Mouse (Mus musculus) right cerebral cortex, postnatal 36 days (tissue): Measurements from ENCODE around the gene Kcnj10.
A peak's percentile ranks its signal among the peaks of the same experiment; 100 is the strongest.

Experiments
- DNase-seq, 2 experiments: peaks; one replicate each; pipeline ENCODE4 v3.0.0; 2022; ENCODE audit warnings: low spot score in 2 of 2, mixed read lengths in 1 of 2

Gene Kcnj10

DNA sequence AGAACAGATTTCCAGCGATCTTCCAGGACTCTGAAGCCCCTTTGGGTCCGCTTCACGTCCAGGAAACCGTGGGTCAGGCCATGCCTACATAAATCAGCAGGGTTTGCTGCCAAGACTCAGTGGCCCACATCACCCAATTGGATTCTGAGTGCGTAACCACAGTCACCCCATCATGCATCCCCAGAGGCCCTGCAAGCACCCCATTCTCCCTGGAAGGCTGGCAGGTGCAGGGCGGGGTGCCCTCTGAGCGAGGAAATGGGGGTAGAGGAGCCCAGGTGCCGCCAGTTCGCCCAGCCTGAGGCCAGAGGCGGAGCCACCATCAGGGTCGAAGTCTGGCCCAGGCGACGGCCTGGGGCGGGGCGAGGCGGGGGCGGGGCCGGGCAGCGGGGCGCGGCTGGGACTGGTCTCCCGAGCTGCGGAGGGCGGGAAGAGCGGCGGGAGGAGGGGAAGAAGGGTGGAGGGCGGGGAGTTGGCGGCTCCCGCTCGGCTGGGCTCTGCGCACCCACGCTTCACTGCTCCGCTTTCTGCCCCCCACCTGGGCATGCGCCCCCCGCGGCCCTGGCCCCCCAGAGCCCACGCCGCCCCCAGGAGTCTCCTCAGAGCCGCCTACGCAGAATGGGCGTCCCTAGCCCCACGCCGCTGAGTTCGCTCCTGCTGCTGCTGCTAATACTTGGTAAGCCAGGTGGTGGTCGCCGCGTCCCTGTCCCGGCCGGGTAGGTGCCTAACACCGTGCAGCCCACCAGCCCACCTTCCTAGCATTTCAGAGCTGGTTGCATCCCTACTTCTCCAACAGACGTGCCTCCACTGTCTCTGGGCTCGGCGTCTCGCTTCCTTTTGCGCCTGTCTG, 28.9 kb upstream of the Kcnj10 start:
- peak; percentile 71 to 74 for DNase-seq

DNA sequence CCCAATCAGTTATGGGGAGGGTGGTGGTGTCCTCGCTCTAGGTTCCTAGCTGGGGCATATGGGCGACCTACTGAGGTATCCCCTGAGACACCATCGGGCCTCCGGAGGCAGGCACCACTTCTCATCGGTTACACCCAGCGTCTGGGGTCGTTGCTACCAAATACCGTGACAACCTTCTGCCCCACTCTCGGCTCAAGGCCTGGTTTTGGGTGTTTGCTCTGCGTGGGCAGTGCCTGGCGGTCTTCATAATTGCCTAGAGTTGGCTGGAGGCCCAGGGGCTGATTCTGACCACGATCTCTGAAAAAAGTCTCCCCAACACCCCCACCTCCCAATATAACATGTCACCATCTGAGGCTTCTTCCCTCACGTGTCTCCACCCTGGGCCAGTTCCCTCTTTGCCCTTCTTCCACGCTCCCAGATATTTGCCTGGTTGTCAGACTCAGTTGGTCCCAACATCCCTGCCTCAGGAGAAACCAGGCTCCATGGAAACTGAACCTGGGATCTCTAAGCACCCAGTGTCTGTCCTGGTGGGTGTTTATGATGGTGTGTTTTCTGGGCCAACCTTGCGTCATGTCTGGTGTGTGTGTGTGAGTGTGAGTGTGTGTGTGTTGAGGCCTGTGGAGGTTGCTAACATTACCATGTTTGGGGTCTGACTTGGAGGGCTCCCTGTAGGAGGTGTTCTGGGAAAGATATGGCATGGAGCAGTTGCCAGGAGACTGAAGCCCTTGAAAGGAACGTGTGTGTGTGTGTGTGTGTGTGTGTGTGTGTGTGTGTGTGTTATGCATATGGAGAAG, 28.0 kb upstream of the Kcnj10 start:
- DNase-seq = peak; percentile 69 to 73

DNA sequence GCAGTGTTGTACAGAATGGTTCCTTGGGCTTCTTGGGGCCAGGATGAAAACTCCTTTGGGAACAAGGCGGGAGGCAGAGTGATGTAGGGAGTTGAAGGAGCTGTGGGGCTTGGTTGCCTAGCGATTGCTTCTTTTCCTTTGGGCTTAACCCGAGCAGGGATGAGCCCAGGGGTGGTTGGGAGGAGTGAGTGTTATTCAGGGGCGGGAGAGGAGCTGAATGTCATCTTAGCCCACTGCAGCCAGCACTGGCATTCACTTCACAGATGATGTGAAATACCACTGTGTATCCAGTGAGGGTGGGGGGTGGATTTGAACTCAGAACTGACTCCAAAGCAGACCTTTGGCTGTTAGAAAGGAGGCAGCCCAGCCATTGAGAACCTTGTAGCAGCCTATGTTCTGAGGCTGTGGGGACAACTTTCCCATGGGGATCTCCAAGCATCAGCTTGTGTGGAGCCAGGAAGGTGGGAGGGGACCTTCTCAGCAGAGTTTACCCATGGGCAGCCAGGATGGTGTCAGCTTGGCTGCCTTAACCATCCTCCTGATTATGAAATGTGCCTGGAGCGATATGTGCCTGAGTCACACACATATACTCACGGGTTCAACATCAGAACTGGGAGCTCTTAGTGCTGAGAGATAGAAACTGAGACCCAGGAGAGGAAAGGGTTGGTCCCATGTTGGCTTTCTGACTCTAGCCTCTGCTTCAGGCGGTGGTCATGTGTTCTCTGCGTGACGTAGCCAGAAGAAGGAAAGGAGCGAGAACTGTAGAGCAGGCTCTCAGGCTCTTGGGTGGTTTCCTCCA, 27.2 kb upstream of the Kcnj10 start:
- DNase-seq = peak in 1 of 2 experiments; percentile 32

DNA sequence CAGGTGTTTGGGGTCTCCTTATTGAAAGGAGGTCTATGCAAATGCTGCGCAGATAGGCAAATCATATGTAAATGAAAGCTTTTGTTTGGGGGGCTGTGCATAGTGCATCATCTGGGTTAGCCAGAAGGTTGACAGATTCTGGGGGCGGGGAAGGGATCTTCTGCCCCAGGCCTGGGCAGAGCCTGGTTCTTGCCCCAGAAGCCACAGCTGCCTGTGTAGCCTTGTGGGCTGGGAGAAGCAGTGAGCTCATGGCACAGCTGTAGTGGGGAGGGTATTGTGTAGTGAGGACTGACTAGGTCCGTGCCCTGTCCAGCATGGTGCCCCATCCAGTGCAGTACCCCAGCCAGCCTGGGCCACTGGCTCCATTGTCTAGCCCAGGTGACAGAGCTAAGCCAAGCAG, 26.1 kb upstream of the Kcnj10 start:
- peak in 1 of 2 experiments; percentile 40 for DNase-seq

DNA sequence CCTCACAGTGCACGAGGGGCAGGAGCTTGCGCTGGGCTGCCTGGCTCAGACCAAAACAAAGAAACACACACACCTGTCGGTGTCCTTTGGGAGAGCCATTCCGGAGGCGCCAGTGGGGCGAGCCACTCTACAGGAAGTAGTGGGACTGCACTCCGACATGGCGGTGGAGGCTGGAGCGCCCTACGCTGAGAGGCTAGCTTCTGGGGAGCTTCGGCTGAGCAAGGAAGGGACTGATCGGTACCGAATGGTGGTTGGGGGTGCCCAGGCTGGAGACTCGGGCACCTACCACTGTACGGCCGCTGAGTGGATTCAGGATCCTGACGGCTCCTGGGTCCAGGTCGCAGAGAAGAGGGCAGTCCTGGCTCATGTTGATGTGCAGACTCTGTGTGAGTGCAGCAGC, 23.6 kb upstream of the Kcnj10 start:
- DNase-seq = no peak

DNA sequence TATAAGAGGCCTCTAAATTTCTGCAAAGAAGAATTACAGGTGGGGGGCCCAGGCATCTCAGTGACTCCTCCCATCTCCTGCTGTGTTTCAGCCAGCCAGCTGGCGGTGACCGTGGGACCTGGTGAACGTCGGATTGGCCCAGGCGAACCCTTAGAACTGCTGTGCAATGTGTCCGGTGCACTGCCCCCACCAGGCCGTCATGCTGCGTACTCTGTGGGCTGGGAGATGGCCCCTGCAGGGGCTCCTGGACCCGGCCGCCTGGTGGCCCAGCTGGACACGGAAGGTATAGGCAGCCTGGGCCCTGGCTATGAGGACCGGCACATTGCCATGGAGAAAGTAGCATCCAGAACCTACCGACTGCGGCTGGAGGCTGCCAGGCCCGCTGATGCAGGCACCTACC, 23.1 kb upstream of the Kcnj10 start:
- no peak for DNase-seq

DNA sequence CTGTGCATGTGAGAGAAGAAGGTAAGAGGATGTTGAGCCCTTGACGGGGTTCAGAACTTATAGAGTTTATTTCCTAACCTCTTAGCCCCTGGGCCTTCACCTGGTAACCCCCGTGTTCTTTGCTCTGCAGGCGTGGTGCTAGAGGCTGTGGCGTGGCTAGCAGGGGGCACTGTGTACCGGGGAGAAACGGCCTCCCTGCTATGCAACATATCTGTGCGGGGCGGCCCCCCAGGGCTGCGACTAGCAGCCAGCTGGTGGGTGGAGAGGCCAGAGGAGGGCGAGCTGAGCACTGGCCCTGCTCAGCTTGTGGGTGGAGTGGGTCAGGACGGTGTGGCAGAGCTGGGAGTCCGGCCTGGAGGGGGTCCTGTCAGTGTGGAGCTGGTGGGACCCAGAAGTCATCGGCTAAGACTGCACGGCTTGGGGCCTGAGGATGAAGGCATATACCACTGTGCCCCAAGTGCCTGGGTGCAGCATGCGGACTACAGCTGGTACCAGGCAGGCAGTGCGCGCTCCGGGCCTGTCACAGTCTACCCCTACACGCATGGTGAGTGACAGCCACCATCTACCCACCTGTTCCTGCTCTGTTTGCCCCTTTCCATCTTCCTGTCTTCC, 22.5 kb upstream of the Kcnj10 start:
- peak in 1 of 2 experiments; percentile 48 for DNase-seq

DNA sequence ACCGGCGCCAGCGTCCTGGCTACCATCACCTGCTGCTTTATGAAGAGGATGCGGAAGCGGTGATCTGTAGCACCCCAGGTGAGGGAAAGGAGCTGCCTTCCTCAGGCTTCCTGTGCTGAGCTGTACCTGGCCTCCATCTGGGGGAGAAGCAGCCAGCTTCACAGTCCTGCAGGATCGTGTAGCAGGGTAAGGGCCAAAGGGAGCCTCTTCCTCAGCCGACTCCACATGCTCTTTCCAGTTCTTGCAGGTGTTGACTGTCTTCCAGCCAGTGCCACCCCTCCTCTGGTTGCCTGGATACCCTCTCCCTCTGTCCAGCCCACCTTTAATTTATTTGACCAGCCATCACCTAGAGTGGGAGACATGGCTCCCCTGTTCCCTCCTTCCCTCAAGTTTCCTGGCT, 21.7 kb upstream of the Kcnj10 start:
- no peak for DNase-seq

DNA sequence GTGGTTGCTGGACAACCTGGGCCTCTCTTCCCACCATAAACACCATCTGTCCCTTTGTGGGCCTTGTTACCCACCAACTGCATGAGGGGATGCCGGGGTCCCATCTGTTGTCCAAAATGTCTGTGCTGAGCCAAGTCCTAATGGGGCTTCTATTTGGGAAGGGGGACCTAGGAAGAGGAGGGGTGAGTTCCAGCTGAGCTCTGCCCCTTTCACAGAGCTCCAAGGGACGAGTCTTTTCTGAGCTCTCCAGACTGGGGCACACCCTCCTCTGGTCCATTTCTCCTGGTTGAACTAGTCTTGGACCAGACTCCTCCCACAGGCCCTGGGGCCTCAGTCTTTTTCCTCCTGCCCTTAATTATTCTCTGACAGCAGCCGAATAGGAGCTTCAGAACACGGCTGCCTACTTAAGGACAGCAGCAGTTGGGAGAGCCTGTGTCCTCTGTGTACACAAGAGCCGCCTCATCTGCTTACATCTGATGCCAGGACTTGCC, 21.0 kb upstream of the Kcnj10 start:
- peak in 1 of 2 experiments; percentile 64 for DNase-seq

DNA sequence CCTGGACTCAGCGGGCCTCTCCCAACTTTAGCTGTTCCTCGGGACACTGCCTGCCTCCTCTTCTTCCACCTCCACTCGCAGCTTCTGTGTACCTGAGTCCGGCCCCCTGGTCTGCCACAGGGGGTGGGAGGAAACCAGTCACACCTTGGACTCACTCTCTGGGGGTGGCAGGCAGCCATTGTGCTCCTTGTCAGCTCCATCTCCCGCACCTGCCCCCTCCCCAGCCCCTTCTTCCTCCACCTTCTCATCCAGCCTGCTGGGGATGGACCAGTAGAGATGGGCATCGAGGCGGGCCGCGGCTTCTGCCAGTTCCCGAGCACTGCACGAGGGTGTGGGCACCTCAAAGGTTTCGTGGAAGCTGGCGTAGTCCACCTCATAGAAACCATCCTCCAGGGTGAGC, 18.3 kb upstream of the Kcnj10 start:
- DNase-seq = no peak

DNA sequence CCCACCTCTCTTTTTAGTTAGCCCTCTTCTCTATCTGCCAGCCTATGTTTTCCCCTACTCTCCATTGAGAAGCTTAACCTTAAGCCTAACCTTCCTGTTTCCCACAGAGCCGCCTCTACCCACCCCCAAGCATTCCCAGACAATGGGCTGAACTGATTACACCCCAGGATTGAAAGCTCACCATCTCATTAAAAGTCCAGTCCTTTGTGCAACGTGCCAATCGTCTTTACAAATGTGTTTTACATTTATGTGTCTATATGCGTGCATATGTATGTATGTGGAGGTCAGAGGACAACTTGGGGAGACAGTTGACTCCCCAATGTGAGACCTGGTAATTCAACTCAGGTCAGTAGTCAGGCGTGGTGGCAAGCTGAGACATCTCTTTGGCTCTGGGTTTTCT, 17.7 kb upstream of the Kcnj10 start:
- no peak for DNase-seq

DNA sequence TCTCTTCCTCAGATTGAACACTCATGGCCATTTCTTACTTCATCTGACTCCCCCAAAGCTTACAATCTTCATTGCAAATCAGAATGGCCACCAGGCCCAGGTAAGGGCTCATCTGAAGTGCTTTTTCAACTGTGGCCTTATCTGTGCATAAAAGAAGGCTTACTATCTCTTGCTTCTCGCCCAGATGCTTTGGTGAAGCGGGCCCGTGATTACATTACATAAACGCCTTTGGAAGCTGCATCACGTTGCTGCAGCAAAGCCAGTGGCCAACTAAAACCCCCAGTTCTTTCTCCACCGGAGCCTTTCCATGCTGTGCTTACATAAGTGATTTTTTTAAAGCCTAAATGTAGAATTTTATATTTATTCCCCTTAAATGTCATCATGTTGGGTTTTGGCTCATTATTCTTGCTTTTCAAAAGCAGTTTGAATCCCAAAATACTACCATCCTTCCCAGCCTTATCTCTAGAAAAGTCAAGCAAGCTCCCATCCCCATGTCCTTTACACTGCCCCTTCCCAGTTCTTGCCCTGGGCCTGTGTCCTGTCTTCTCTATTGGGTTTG, 17.1 kb upstream of the Kcnj10 start:
- DNase-seq = peak; percentile 74 to 83

DNA sequence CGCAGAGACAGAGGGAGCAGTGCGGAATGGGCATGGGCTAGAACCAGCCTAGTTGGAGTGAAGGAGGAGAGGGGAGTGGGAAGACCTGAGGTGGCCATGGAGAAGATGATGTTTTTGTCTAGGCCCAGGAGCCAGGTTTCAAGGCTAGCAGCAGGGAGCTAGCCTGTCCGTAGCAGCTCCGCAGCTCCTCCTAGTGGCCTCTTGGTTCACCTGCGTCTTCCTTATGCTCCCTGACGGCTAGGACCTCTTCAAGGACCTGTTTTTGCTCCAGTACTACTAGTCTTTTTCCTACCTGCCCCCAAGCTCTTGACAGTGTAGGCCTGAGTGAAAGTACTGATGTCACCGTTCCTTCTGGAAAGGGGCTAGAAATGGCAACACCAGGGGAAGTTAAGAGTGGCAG, 16.3 kb upstream of the Kcnj10 start:
- peak in 1 of 2 experiments; percentile 73 for DNase-seq

DNA sequence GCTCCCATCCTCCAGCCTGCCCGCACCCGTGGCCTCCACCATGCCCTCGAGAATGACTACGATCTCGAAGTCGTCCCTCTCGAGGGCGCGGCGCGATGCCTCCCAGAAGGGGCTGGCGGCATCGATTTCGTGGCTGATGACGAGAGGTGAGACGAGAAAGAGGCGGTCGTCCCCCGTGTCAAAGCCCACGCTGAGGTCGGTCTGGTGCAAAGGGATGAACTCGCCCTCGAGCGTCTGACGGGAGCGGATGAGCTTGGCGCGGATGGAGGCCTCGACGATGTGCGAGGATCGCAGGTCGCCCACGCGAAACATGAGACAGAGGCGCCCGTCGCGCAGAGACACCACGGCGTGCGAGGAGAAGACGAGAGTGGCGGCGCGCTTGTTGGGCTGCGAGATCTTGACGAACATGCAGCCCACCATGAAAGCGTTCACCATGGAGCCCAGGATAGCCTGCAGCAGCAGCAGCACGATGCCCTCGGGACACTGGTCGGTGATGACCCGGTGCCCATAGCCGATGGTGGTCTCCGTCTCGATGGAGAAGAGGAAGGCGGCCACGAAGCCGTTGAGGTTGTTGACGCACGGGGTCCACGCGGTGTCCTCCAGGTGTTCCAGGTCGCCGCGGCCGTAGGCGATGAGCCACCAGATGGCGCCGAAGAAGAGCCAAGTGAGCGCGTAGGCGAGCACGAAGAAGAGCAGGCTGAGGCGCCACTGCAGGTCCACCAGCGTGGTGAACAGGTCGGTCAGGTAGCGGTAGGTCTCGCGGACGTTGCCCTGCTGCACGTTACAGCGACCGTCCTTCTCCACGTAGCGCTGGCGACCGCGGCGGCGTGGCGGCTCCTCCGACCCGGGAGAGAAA, 15.1 kb upstream of the Kcnj10 start:
- DNase-seq = no peak

DNA sequence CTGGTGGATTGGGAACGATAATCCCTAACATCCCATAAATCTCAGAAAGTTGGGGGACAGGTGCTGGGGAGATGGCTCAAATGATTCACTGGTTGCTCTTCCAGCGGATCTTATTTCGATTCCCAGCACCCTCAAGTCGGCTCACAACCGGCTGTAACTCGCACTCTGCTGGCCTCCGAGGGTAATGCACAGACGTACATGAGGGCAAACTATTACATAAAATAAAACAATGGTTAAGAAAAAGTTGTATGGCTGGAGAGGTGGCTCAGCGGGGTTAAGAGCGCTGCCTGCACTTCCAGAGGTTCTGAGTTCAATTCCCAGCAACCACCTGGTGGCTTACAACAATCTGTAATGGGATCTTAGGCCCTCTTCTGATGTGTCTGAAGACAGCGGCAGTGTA, 14.3 kb upstream of the Kcnj10 start:
- DNase-seq = peak in 1 of 2 experiments; percentile 1

DNA sequence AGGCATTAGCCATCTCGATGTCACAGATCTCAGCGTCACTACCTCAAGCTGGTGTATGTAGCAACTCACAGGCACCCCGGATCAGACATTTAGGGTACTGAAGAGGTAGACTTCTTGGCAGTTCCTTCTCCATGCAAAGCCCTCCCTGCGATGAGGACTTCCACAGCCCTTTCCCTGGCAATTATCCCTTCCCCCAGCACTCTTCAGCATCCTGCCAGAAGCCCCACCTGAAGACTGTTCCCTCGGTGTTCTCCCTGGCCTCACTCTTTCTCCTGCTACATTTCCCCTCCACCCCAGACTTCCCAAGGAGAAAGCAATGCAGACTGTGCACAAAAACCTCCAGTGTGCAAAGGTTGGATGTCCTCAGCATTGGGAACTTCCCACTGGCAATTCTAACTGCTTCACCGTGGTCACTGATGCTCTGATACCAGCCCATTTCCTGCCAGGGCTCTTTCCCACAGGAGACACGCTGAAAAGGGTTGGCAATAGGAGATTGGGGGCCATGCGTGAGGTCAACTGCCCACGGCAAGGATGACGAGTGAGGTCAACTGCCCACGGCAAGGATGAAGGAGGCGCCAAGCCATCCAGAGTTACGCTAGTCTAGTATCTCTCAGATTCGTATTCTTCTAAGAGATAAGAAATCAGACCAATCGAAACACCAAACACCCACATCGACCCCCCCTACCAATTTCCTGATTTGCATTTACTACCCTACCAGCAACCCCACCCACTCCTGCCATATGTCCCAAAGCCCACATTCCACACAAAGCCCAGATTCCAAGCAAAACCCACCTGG, 13.6 kb upstream of the Kcnj10 start:
- peak in 1 of 2 experiments; percentile 41 for DNase-seq

DNA sequence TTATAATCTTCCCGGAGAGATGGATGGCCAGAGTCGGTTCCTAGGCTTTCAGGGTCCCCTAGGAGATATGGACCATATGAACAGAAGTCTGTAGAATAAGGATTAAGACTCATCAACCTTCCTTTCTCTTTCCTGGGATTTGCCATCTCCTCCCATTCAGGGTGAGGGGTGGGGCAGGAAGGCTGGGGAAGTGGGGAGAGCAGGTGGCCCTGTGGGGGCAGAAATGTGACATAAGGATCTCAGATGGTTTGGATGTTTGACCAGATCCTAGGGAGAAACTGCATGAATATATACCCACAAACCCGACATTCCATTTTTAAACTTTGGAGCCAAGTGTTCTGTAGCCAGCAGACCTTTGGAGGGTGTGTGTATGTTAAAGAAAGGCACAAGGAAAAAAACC, 13.0 kb upstream of the Kcnj10 start:
- DNase-seq = no peak

DNA sequence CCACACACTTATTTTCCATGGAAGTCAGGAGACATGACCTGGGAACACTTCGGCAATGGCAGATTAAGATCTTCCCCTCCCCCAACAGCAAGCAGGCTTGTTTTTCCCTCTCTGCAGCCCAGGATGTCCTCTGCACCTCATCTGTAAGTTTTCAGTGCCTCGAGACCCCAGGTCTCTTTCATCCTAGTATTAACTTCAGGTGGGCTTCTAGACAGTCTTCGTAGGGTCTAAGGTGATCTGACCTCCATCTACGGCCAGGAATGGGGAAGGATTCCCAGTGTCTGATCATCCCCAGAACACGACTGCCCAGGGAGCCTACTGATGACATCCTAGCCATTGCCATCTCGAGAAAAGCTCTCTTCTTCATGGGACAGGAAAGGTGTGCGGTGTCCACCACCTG, 12.5 kb upstream of the Kcnj10 start:
- DNase-seq = no peak

DNA sequence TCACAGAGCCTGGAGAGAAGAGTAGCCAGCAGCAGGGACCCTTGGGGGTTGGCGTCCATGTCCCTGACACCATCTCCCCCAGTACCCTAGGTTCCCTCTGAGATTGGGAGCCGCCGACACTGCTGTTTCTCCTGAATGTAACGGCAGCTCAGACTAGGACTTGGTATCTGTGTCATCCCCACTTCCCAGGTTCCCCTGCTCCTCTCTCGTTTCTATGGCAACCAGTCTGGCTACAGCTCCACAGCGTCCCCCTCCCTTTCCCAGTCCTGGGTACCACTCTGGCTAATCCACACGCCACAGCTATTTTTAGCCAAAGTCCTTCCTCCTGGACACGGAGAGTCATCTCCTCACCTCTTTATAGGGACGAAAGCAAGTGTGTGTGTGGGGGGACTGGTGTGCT, 11.9 kb upstream of the Kcnj10 start, which contains the start of gene Kcnj9:
TSS of gene Kcnj9 (minus strand) at position 188 of the 400 bp plus-strand sequence.
- DNase-seq = peak; percentile 74 to 92
